Mouse (Mus musculus) adrenal gland, postnatal 36 days (tissue): Measurements from ENCODE around the gene Cdc7. TPM values are rescaled to one million over a fixed set of nuclear protein-coding genes. Genes with fewer than 3 reads are reported as not detected.

Source experiments
- DNase-seq, 2 experiments: peaks; one replicate each; pipeline ENCODE4 v3.0.0; 2021; ENCODE audit warnings: mixed read lengths in 1 of 2
- total RNA-seq, 2 experiments: library from RNA; stranded (reverse); gene quantifications; 2 replicates each; pipeline ENCODE4 v1.2.3; 2021

Gene Cdc7
- total RNA-seq, 2 experiments from 2014 or later: 2.3 to 3.6 TPM

GRCm38 (mm10) chr5:107023951-107024350, 59.8 kb downstream of the Cdc7 start:
- DNase-seq: no peak

DNA sequence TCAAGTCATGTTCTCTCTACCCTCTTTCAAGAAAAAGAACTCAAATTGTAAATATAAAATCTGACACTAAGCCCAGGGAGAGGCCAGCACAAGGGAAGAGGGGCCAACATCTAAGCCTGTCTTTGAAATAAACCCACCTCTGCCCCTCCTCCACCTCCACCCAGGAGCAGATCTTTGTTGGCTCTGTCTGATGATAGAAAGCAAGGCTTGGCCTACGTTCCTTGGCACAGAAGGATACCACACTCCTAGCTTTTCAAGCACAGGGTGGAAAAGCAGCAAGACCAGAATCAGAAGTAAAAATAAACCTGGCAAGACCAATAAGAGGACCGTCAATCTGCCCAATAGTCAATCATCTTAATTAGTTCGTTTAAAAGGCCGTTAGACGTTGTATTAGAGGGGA, 61.2 kb downstream of the Cdc7 start:
- DNase-seq: no peak

- peak in 1 of 2 experiments; percentile 26 for DNase-seq
Measured at GRCm38 (mm10) chr5:107025809-107026208, 61.7 kb downstream of the Cdc7 start.

- no peak for DNase-seq
Measured at GRCm38 (mm10) chr5:107027616-107028015, 63.5 kb downstream of the Cdc7 start.

DNA sequence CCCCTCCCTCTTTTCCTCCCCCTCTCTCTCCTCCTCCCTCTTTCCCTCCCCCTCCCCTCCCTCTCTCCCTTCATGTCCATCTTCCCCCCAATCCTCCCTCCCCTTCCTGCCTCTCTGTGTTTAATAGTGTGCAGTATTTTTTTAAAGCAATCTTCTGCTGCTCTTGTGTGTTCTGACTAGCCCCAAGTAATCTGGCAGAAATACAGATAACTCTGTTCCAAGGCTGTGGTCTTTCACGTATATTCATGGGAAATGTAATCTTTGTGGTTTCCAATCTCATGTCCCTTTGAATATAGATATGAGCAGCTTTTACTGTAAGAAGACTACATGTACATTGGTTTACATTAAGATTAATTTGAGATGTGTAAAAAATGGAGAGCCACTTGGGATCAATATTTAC, 64.4 kb downstream of the Cdc7 start:
- DNase-seq: no peak

GRCm38 (mm10) chr5:107029801-107030200, 65.7 kb downstream of the Cdc7 start:
- no peak for DNase-seq

- no peak for DNase-seq
Measured at GRCm38 (mm10) chr5:107030821-107031220, 66.7 kb downstream of the Cdc7 start.

Other genes starting within 250 kb of the Cdc7 start
- under 1 TPM; 0.13 to 0.33 TPM for gene Hfm1, start 38.0 kb upstream of the Cdc7 start, total RNA-seq